Mouse (Mus musculus): ENCODE measurements around the gene Mthfr. TPM values are rescaled to one million over a fixed set of nuclear protein-coding genes. Genes with fewer than 3 reads are reported as not detected.

Mthfr gene
- total RNA-seq, 1 experiment = 34.0 TPM

GRCm38 (mm10) chr4:148035440-148035839 lies 3.4 kb upstream of the Mthfr start:
- Histone ChIP-seq H3K36me3 (ENCODE audit: control insufficient read depth, insufficient read depth, low read length, poor library complexity, severe bottlenecking) (peaks cover 8% of the 10 kb centered on the region; the same call in 1 of the 2 replicates), H3K27ac (ENCODE audit: insufficient read depth, low read depth, low read length, poor library complexity, severe bottlenecking) (peak overlapping the region; percentile 30; the same call in 1 of the 2 replicates), H3K9me3 (ENCODE audit: control insufficient read depth, insufficient read depth, low read depth, low read length) (no peaks in the 10 kb centered on the region), H3K4me1 (ENCODE audit: control insufficient read depth in 2 of 2, insufficient read depth in 2 of 2, low read length in 2 of 2, poor library complexity in 1 of 2) (peaks cover 12 to 17% of the 10 kb centered on the region in 2 experiments; a peak in 3 of 4 replicates), H3K4me3 (ENCODE audit: insufficient read depth in 1 of 2, low read depth in 1 of 2, low read length in 2 of 2, poor library complexity in 1 of 2, severe bottlenecking in 1 of 2) (no peak overlapping the region), H3K9ac (ENCODE audit: insufficient read depth, low read depth, low read length, poor library complexity, severe bottlenecking) (no peak overlapping the region)
- DNase-seq (ENCODE audit: low read depth, low spot score) = no peak
- in situ Hi-C loops (cut with MboI; ENCODE audit: low sequenced_read_pairs in 2 of 2, unreplicated experiment in 2 of 2) = no loop called here
- TF ChIP-seq ZNF384 (IDR thresholded peaks at IDR 0.05; ENCODE audit: low read depth, low read length) (no peak), MAFK (IDR thresholded peaks at IDR 0.05; ENCODE audit: insufficient read depth, low read depth, low read length) (no peak), HCFC1 (IDR thresholded peaks at IDR 0.05; ENCODE audit: borderline replicate concordance, insufficient read depth, low read length) (no peak), CHD2 (IDR thresholded peaks at IDR 0.05; ENCODE audit: low read depth, low read length) (no peak), ZC3H11A (IDR thresholded peaks at IDR 0.05; ENCODE audit: borderline replicate concordance, low read depth, low read length) (no peak)

DNA sequence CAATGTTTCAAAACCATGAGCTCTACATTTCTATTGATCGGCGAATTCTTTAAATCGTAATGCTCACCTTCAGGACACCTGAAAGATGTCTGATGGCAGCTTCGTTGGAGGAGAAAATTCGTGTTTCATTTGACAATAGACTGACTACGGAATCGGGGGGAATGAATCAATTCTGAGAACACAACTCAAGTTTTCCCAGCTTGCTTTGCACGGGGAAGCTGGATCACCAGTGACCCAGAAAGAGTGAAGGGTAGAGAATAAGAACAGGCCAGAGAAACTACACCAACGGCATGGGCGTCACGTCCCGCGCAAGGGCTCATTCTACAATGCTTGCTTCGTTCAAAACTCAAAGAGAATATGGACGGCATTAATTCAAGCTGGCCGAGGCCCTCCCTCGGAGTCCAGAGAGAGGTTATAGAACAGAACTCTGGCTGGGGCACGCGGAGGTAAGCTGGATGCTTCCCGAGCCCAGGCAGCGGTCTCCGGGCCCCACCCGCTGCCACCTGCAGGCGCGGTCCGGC lies 738 bp upstream of the Mthfr start:
- Histone ChIP-seq H3K36me3 (ENCODE audit: control insufficient read depth, insufficient read depth, low read length, poor library complexity, severe bottlenecking) (peaks cover 7% of the 10 kb centered on the region), H3K9ac (ENCODE audit: insufficient read depth, low read depth, low read length, poor library complexity, severe bottlenecking) (peak overlapping the region; percentile 87), H3K4me3 (ENCODE audit: insufficient read depth in 1 of 2, low read depth in 1 of 2, low read length in 2 of 2, poor library complexity in 1 of 2, severe bottlenecking in 1 of 2) (peak overlapping the region; percentile 88 to 96), H3K4me1 (ENCODE audit: control insufficient read depth in 2 of 2, insufficient read depth in 2 of 2, low read length in 2 of 2, poor library complexity in 1 of 2) (peaks cover 12 to 16% of the 10 kb centered on the region in 2 experiments; a peak in 3 of 4 replicates), H3K9me3 (ENCODE audit: control insufficient read depth, insufficient read depth, low read depth, low read length) (no peaks in the 10 kb centered on the region), H3K27ac (ENCODE audit: insufficient read depth, low read depth, low read length, poor library complexity, severe bottlenecking) (peak overlapping the region; percentile 78)
- no peak for TF ChIP-seq ZC3H11A (IDR thresholded peaks at IDR 0.05; ENCODE audit: borderline replicate concordance, low read depth, low read length)
- TF ChIP-seq MAFK (IDR thresholded peaks at IDR 0.05; ENCODE audit: insufficient read depth, low read depth, low read length) = no peak
- no peak for TF ChIP-seq HCFC1 (IDR thresholded peaks at IDR 0.05; ENCODE audit: borderline replicate concordance, insufficient read depth, low read length)
- no peak for TF ChIP-seq ZNF384 (IDR thresholded peaks at IDR 0.05; ENCODE audit: low read depth, low read length)
- TF ChIP-seq CHD2 (IDR thresholded peaks at IDR 0.05; ENCODE audit: low read depth, low read length) = no peak
- no peak for DNase-seq (ENCODE audit: low read depth, low spot score)
- in situ Hi-C loops (cut with MboI; ENCODE audit: low sequenced_read_pairs in 2 of 2, unreplicated experiment in 2 of 2) = no loop called here

GRCm38 (mm10) chr4:148039254-148040028 lies 564 bp downstream of the Mthfr start:
- H3K9ac ChIP-seq (ENCODE audit: insufficient read depth, low read depth, low read length, poor library complexity, severe bottlenecking) = peak overlapping the region; percentile 82
- H3K9me3 ChIP-seq (ENCODE audit: control insufficient read depth, insufficient read depth, low read depth, low read length) = no peaks in the 10 kb centered on the region
- DNase-seq (ENCODE audit: low read depth, low spot score) = no peak
- H3K4me3 ChIP-seq (ENCODE audit: insufficient read depth in 1 of 2, low read depth in 1 of 2, low read length in 2 of 2, poor library complexity in 1 of 2, severe bottlenecking in 1 of 2) = peak overlapping the region; percentile 77 to 78
- TF ChIP-seq ZNF384 (IDR thresholded peaks at IDR 0.05; ENCODE audit: low read depth, low read length) = no peak
- H3K4me1 ChIP-seq (ENCODE audit: control insufficient read depth in 2 of 2, insufficient read depth in 2 of 2, low read length in 2 of 2, poor library complexity in 1 of 2) = peaks cover 12 to 16% of the 10 kb centered on the region in 2 experiments; a peak in 3 of 4 replicates
- H3K27ac ChIP-seq (ENCODE audit: insufficient read depth, low read depth, low read length, poor library complexity, severe bottlenecking) = peak overlapping the region; percentile 55
- in situ Hi-C loops (cut with MboI; ENCODE audit: low sequenced_read_pairs in 2 of 2, unreplicated experiment in 2 of 2) = no loop called here
- H3K36me3 ChIP-seq (ENCODE audit: control insufficient read depth, insufficient read depth, low read length, poor library complexity, severe bottlenecking) = peaks cover 12% of the 10 kb centered on the region

- Histone ChIP-seq H3K4me1 (ENCODE audit: control insufficient read depth in 2 of 2, insufficient read depth in 2 of 2, low read length in 2 of 2, poor library complexity in 1 of 2) (peaks cover 8 to 13% of the 10 kb centered on the region in 2 experiments; a peak in 3 of 4 replicates), H3K9ac (ENCODE audit: insufficient read depth, low read depth, low read length, poor library complexity, severe bottlenecking) (peak overlapping the region; percentile 82), H3K27ac (ENCODE audit: insufficient read depth, low read depth, low read length, poor library complexity, severe bottlenecking) (no peak overlapping the region), H3K4me3 (ENCODE audit: insufficient read depth in 1 of 2, low read depth in 1 of 2, low read length in 2 of 2, poor library complexity in 1 of 2, severe bottlenecking in 1 of 2) (peak overlapping the region; percentile 77 to 78; a peak in 3 of 4 replicates), H3K36me3 (ENCODE audit: control insufficient read depth, insufficient read depth, low read length, poor library complexity, severe bottlenecking) (peaks cover 13% of the 10 kb centered on the region), H3K9me3 (ENCODE audit: control insufficient read depth, insufficient read depth, low read depth, low read length) (no peaks in the 10 kb centered on the region)
- DNase-seq (ENCODE audit: low read depth, low spot score) = no peak
- TF ChIP-seq MAFK (IDR thresholded peaks at IDR 0.05; ENCODE audit: insufficient read depth, low read depth, low read length) (no peak), CHD2 (IDR thresholded peaks at IDR 0.05; ENCODE audit: low read depth, low read length) (no peak), ZNF384 (IDR thresholded peaks at IDR 0.05; ENCODE audit: low read depth, low read length) (no peak), ZC3H11A (IDR thresholded peaks at IDR 0.05; ENCODE audit: borderline replicate concordance, low read depth, low read length) (no peak), HCFC1 (IDR thresholded peaks at IDR 0.05; ENCODE audit: borderline replicate concordance, insufficient read depth, low read length) (no peak)
- in situ Hi-C loops (cut with MboI; ENCODE audit: low sequenced_read_pairs in 2 of 2, unreplicated experiment in 2 of 2) = no loop called here
Measured at GRCm38 (mm10) chr4:148040029-148040830, 1.4 kb downstream of the Mthfr start.

Data from ES-E14 (cell line).